Mouse (Mus musculus) midbrain, embryonic 12.5 days (tissue): Measurements from ENCODE around the gene Tiam2. TPM values are rescaled to one million over a fixed set of nuclear protein-coding genes. Genes with fewer than 3 reads are reported as not detected.

Experiments
- ATAC-seq: fragments of 200-750 bp; cut with Nextera tagmentation; 2 replicates; pipeline ENCODE4 v1.8.0; 2017; ENCODE audit warnings: low read depth, moderate TSS enrichment, moderate library complexity; ENCODE audit not compliant: low FRiP score
- H3K27ac ChIP-seq: fragments of 300-500 bp; sonication (generic); replicated peaks from 2 replicates; pipeline ENCODE4 v1.5.1; 2016; ENCODE audit warnings: mild to moderate bottlenecking
- H3K27me3 ChIP-seq: fragments of 300-500 bp; sonication (generic); 2 replicates; pipeline ENCODE4 v1.6.1; 2016; ENCODE audit warnings: mild to moderate bottlenecking
- H3K36me3 ChIP-seq: fragments of 300-500 bp; sonication (generic); 2 replicates; pipeline ENCODE4 v1.6.1; 2016
- H3K4me1 ChIP-seq: fragments of 300-500 bp; sonication (generic); 2 replicates; pipeline ENCODE4 v1.6.1; 2016
- H3K4me2 ChIP-seq: fragments of 300-500 bp; sonication (generic); replicated peaks from 2 replicates; pipeline ENCODE4 v1.6.1; 2016; ENCODE audit warnings: mild to moderate bottlenecking, moderate library complexity
- H3K4me3 ChIP-seq: fragments of 300-500 bp; sonication (generic); 2 replicates; pipeline ENCODE4 v1.5.1; 2016; ENCODE audit warnings: mild to moderate bottlenecking
- H3K9ac ChIP-seq: fragments of 300-500 bp; sonication (generic); replicated peaks from 2 replicates; pipeline ENCODE4 v1.6.1; 2016; ENCODE audit warnings: mild to moderate bottlenecking, moderate library complexity
- H3K9me3 ChIP-seq: fragments of 300-500 bp; sonication (generic); 2 replicates; pipeline ENCODE4 v1.6.1; 2016; ENCODE audit warnings: mild to moderate bottlenecking
- WGBS: fragments of 180-500 bp; shearing (Covaris S2); methylation state at CpG from one replicate; pipeline ENCODE4 v1.1.7; 2016; 5-methylcytosine and 5-hydroxymethylcytosine counted together
- polyA plus RNA-seq: library from polyadenylated mRNA; unstranded; fragments of >200 nt; fragmentation: Nextera tagmentation; extraction: Ambion mirVana; gene quantifications from 2 replicates; pipeline ENCODE4 v1.2.1, GENCODE M21; 2016

The Tiam2 gene
- polyA plus RNA-seq, 1 experiment from 2014 or later: 5.1 TPM

DNA sequence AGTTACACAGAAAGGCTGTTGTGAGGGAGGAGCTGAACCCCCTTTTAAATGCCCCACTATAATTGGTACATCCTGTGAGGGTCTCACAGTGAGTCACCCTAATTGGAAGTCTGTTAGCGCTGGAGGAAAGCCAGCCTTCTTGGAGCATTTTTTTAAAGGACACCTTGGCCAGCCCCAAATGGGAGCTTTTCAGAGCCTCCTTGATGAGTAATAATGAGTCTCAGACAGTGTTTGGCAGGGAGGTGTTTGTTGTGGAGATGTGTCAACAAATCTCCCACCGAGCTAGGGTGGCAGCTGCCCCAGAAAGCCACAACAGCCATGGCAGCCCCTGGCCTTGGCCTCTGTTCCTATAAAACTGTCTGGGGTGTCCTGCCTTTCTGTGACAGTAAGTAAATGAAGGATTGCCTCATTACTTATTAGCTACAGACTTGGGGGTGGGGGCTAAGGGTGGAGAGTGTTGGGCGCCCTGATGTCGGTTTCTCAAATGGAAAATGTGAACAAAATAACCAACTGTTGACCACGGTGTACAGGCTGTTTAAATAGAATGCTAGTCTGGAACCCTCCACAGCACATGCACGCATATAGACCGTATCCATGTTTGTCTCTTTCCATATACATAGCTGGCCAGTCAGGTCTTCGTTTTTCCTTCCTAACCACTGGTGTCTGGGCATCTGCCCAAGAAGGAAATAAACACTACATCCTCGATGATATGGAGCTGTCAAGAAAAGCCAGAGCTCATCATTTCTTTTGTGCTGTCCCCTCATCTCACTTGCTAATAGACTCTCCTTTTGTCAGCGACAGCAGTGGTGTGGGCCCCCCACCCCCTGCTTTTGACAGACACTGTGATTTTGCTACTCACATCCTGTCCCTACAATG is 116.4 kb downstream of the Tiam2 start:
- H3K27me3 ChIP-seq: no peaks in the 10 kb centered on the region
- 74% methylated on average over 10 of the region's 10 CpGs for WGBS
- no peak overlapping the region for H3K9ac ChIP-seq
- H3K4me2 ChIP-seq: no peak overlapping the region
- no peaks in the 10 kb centered on the region for H3K36me3 ChIP-seq
- H3K4me1 ChIP-seq: peaks cover 6% of the 10 kb centered on the region; the same call in 1 of the 2 replicates
- H3K27ac ChIP-seq: no peak overlapping the region
- H3K9me3 ChIP-seq: no peaks in the 10 kb centered on the region
- no peak overlapping the region for H3K4me3 ChIP-seq
- ATAC-seq: peak; percentile 58; the same call in 1 of the 2 replicates

DNA sequence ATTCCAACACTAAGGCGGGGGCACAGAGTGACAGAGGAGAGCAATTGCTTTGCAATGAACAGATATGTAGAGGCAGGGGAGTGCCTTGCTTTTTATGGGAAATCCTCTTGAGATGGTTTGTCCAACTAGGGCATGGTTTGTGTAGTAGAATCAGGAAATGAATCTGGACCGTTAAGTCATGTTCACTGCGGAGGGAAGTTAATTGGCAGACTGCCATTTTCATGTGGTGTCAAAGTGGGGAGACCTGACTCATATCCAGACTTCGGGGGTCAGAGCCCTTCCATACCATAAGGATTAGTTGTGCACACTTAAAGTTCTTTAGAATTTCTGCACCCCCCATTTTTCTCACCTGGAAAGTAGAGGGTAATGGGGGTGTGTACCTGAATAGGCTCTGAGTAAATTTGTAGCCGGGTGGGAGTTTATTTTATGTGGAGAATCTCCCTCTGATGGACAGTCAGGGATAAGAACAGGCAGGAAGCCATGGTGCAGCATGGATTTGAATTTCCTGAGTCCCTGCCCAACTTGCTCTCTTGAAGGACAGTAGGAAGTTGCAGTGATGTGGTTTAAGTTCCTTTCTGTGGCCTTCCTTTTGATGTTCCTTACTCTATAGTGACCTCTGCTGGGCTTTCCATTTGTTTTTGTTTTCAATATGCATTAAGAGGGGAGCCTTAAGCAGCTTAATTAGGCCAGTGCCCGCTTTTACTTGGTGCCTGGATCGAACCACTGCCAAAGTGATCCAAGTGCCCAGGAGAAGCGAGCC is 120.0 kb downstream of the Tiam2 start:
- ATAC-seq: no peak
- no peak overlapping the region for H3K4me3 ChIP-seq
- H3K27me3 ChIP-seq: peaks cover 4% of the 10 kb centered on the region; the same call in 1 of the 2 replicates
- no peak overlapping the region for H3K9ac ChIP-seq
- 64% methylated on average over 8 of the region's 8 CpGs for WGBS
- no peak overlapping the region for H3K4me2 ChIP-seq
- H3K36me3 ChIP-seq: no peaks in the 10 kb centered on the region
- H3K9me3 ChIP-seq: no peaks in the 10 kb centered on the region
- H3K4me1 ChIP-seq: peaks cover 6% of the 10 kb centered on the region; the same call in 1 of the 2 replicates
- no peak overlapping the region for H3K27ac ChIP-seq

DNA sequence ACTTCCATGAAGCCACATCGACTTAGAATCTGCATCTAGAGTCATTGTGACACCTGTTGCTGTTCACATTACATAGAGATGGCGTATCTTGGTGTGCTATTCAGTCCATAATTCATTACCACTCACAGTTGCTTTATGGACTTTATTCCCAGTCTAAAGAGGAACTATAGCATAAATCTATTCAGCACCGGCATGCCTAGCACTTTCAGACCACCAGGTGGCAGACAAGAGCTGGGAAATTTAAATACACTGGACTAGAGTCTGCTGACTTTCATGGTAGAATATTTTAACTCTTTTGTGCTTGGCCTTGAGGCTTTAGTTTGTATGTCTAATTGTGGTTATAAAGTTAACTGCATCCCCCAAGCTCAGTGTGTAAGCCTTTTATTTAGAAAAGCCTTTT is 122.4 kb downstream of the Tiam2 start:
- no peaks in the 10 kb centered on the region for H3K9me3 ChIP-seq
- H3K4me3 ChIP-seq: no peak overlapping the region
- no peak overlapping the region for H3K27ac ChIP-seq
- no peak overlapping the region for H3K4me2 ChIP-seq
- peaks cover 4% of the 10 kb centered on the region; the same call in 1 of the 2 replicates for H3K27me3 ChIP-seq
- H3K36me3 ChIP-seq: no peaks in the 10 kb centered on the region
- ATAC-seq: peak; percentile 6; the same call in 1 of the 2 replicates
- H3K9ac ChIP-seq: no peak overlapping the region
- 35% methylated on average over 3 of the region's 3 CpGs for WGBS
- H3K4me1 ChIP-seq: peaks cover under 1% of the 10 kb centered on the region

DNA sequence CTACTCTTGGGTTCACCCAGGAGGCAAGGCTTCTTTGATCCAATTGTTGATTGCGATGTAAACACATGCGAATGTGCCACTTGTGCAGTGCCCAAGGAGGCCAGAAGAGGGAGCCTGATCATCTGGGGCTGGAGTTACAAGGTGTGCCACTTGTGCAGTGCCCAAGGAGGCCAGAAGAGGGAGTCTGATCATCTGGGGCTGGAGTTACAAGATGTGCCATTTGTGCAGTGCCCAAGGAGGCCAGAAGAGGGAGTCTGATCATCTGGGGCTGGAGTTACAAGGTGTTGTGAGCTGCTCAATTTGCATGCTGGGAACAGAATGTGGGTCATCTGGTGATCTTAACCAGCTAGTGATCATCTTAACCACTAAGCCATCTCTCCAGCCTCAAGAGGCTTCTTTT is 124.7 kb downstream of the Tiam2 start:
- Histone ChIP-seq H3K36me3 (no peaks in the 10 kb centered on the region), H3K4me3 (no peak overlapping the region), H3K27ac (no peak overlapping the region), H3K27me3 (peaks cover 4% of the 10 kb centered on the region; the same call in 1 of the 2 replicates), H3K4me1 (peaks cover 6% of the 10 kb centered on the region; the same call in 1 of the 2 replicates), H3K9me3 (no peaks in the 10 kb centered on the region), H3K9ac (no peak overlapping the region), H3K4me2 (no peak overlapping the region)
- ATAC-seq: no peak
- WGBS: 59% methylated on average over 2 of the region's 2 CpGs

DNA sequence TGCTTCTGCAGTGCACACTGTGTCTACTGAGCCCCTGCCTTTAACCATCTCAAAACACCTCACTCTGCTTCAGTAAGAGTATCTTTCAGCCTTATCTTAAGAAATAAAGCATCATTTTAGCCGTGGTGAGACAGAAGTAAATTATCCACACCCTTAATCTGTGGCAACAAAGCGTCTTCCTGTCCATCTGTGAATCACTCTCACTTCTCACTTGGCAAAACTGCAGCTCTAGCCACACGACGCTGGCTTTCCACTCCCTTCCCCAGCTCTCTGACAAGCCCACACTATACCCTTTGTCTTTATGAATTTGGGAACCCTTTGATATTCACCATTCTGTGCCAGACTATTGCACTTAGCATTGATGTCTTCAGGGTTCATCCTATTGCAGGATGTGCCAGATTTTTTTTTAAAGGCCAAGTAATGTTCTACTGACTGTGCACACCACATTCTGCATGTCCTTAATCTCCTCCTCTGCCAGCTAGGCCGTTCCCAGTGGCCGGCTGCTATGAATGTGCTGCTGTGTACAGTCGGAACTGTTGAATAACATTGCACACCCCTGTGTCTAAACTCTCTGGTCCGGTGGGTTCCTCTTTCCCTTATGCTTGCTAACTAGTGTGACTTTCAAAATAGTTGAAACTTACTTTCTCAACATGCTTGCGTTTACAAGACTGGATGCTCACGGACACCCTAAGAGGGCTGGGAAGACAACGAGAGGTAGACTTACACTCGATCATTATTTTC is 126.4 kb downstream of the Tiam2 start:
- no peaks in the 10 kb centered on the region for H3K9me3 ChIP-seq
- peaks cover 6% of the 10 kb centered on the region; the same call in 1 of the 2 replicates for H3K4me1 ChIP-seq
- peaks cover 4% of the 10 kb centered on the region; the same call in 1 of the 2 replicates for H3K27me3 ChIP-seq
- H3K36me3 ChIP-seq: no peaks in the 10 kb centered on the region
- H3K27ac ChIP-seq: no peak overlapping the region
- no peak overlapping the region for H3K4me3 ChIP-seq
- 87% methylated on average over 12 of the region's 12 CpGs for WGBS
- H3K9ac ChIP-seq: no peak overlapping the region
- H3K4me2 ChIP-seq: no peak overlapping the region
- ATAC-seq: no peak

DNA sequence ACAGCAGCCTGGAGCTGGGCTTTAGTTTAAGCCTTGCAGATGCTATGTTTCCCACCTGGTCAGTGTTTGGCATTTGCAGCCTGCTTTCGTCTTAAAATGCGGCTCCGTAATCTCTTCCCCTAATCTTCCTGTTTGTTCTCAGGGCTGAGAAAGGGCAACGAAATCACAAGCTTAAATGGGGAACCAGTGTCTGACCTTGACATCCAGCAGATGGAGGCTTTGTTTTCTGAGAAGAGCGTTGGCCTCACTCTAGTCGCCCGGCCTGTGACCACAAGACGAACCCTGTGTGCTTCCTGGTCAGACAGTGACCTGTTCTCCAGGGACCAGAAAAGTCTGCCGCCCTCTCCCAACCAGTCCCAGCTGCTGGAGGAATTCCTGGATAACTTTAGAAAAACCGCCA is 127.6 kb downstream of the Tiam2 start:
- ATAC-seq: no peak
- H3K9ac ChIP-seq: no peak overlapping the region
- no peaks in the 10 kb centered on the region for H3K9me3 ChIP-seq
- H3K4me2 ChIP-seq: no peak overlapping the region
- WGBS: 23% methylated on average over 10 of the region's 10 CpGs
- H3K27ac ChIP-seq: no peak overlapping the region
- no peaks in the 10 kb centered on the region for H3K27me3 ChIP-seq
- peaks cover 6% of the 10 kb centered on the region; the same call in 1 of the 2 replicates for H3K4me1 ChIP-seq
- H3K36me3 ChIP-seq: no peaks in the 10 kb centered on the region
- H3K4me3 ChIP-seq: no peak overlapping the region

DNA sequence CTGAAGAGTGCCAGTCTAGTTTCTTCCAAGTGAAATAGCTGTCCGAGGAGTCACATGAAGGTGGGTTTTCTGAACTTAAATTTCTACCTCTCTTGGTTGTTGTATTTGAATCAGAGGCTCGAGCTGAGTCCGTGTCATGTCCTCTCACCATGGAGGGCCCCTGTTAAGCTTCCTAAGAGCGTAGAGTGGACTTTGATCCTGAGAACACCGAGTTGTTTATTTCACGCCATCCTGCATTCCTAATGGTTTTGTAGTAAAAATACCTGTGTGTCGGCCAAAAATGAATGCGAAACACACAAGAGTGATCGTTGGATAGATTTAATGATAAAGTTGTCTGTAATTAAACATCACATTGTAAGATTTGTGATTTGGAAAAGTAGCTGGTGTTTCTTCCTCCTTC is 128.5 kb downstream of the Tiam2 start:
- Histone ChIP-seq H3K4me2 (no peak overlapping the region), H3K9me3 (no peaks in the 10 kb centered on the region), H3K27me3 (no peaks in the 10 kb centered on the region), H3K36me3 (no peaks in the 10 kb centered on the region), H3K27ac (no peak overlapping the region), H3K4me3 (no peak overlapping the region), H3K9ac (no peak overlapping the region), H3K4me1 (peaks cover 6% of the 10 kb centered on the region; the same call in 1 of the 2 replicates)
- ATAC-seq: no peak
- WGBS: 91% methylated on average over 9 of the region's 9 CpGs

DNA sequence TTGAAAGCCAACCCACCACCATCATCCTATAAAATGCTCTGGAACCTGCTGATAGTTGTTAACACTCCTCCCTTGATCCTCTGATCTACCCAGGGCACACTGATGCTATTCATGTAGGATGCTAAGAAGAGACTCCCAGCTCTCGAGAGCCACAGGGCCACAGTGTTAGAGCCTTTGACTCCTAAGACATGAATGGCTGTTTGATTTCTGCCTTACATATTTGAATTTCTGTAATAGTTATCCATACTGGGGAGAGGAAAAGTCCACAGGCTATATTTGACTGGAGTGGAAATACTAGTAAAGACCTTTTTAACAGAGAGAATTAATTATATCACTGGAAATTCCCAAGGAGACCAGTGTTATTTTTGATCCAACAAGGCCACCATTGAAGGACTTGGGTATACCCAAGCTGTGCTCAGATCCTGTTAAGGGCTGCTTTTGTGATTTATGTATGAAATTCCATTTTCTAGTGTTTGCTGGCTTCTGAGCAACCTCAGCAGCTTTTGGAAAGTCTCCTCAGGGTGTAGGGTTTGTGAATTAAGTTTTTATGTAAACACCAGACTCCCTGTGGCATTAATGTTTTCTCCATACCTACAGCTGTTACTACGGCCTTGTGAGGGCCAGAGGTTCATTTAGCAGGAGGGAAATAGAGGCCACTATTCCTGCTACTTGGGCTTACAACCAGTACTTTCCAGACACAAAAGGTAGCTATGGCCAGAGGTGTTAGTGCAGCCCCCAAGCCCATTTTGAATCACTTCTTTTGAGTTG is 131.7 kb downstream of the Tiam2 start:
- Histone ChIP-seq H3K27ac (no peak overlapping the region), H3K4me2 (no peak overlapping the region), H3K36me3 (no peaks in the 10 kb centered on the region), H3K4me1 (peaks cover 6% of the 10 kb centered on the region; the same call in 1 of the 2 replicates), H3K9me3 (no peaks in the 10 kb centered on the region), H3K4me3 (no peak overlapping the region), H3K27me3 (no peaks in the 10 kb centered on the region), H3K9ac (no peak overlapping the region)
- 69% methylated on average over 2 of the region's 2 CpGs for WGBS
- ATAC-seq: no peak

DNA sequence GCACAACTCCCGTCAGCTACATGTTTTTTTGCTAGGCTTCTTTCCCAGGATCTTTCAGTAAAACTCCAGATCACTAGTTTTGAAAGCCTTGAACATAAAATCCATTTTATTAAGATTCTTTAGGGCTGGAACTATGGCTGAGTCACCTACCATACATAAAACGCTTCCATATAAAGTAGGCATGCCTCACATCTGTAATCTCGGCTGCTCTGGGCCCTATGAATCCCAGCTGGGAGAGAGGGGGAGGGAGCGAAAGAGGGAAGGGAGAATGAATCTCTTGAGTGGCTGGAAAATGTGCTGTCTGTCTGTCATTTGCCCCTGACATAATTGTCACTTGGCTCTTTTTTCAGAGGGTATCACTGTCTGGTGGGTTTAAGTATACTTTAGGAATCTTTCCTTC is 139.5 kb downstream of the Tiam2 start:
- Histone ChIP-seq H3K36me3 (no peaks in the 10 kb centered on the region), H3K27me3 (no peaks in the 10 kb centered on the region), H3K9me3 (no peaks in the 10 kb centered on the region), H3K4me1 (0 out of 2 replicates have a peak, but pooled peaks cover 5% of the 10 kb centered on the region), H3K9ac (no peak overlapping the region), H3K27ac (no peak overlapping the region), H3K4me3 (no peak overlapping the region), H3K4me2 (no peak overlapping the region)
- 72% methylated on average over 4 of the region's 4 CpGs for WGBS
- ATAC-seq: no peak

DNA sequence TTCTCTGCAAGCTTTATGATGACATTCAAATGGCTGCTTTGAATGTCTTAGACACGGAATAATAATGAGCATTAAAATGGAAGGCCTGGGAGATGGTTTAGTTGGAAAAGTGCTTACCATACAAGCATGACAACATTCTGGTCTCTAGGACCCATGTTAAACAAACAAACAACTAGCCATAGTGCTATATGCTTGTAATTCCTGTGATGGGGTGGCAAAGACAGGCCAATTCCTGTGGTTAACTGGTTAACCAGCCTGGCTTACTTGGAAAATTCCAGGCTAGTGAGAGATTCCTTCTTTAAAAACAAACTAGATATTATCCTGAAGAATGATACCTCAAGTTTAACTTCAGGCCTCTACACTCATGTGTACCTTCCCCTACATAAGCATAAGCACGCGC is 140.3 kb downstream of the Tiam2 start:
- no peak for ATAC-seq
- H3K27ac ChIP-seq: no peak overlapping the region
- no peak overlapping the region for H3K9ac ChIP-seq
- 0 out of 2 replicates have a peak, but pooled peaks cover under 1% of the 10 kb centered on the region for H3K27me3 ChIP-seq
- H3K9me3 ChIP-seq: no peaks in the 10 kb centered on the region
- H3K4me1 ChIP-seq: 0 out of 2 replicates have a peak, but pooled peaks cover 5% of the 10 kb centered on the region
- over 99% methylated on average over 3 of the region's 3 CpGs for WGBS
- no peaks in the 10 kb centered on the region for H3K36me3 ChIP-seq
- no peak overlapping the region for H3K4me2 ChIP-seq
- no peak overlapping the region for H3K4me3 ChIP-seq
